Mouse (Mus musculus) kidney, postnatal 10 days (tissue): ENCODE data around the gene Man2b2.

ENCODE experiments used
- DNase-seq: peaks from one replicate; pipeline ENCODE4 v3.0.0; 2021; ENCODE audit warnings: mixed read lengths

The Man2b2 gene

DNA sequence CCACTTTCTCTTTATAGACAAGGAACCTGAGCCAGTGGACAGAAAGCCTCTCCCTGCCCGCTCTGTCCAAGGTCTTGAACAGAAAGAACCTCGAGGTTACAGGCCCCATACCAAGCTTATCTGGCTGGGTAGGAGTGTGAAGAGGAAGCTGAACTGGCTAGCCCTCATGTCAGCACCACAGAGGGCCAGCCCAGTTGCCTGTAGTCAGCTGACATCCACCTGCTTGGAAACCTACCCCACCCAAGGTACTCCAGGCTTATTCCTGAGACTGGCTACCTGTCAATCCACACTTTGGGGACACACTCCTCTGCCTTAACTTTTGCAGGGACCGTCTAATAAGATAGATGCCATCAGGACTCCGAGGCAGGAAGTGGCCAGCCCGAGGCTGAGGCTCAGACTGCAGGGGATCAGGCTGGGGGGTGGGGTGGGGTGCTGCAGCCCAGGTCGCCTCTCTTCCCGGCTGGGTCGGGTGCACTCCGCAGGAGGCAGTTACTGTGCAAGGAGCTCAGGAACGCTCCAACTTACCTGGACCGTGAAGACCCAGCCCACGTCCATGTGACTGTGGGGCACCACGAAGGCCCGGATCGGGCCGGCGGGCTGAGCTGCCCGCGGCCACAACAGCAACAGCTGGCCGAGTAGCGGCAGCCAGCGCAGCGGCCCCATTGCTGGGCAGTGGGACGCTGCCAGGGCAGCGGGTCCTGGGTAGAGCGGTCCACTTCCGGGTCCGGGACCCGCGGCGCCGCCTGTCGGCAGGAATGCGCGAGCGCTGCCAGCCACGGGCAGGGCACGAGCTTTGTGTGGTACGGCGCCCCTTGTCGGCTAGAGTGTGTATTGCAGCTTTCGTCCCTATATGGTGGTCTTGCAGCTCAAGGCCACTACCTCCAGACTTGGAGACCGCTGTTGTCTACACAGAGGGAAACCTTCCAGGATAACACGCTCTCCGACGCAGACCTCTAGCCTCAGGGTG, at the start of gene Man2b2:
Gene Man2b2 (minus strand): TSS at position 741 of the 967 bp plus-strand sequence.
- DNase-seq, result peak; percentile 95

- DNase-seq, result no peak
These were observed 48.3 kb upstream of the Man2b2 start for GRCm38 (mm10) chr5:36878801-36879200.

DNA sequence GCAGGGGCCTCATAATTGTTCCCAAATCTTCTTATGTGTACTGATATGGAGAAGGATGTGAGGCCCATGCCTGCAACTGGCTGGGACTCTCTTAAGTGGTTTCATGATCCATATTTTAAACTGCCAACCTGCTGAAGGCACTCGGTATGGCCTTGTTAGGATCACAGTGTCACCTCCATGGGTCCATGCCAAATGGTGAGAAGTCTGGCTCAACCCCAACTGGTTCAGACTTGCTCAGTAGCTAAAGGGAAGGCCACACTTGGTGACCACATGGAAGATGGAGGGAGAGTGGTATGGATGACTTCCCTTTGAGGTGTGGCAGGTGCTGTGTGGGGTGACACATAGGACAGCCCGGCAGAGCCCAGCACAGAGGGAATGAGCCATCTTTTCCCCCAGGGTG, 47.2 kb upstream of the Man2b2 start:
- no peak for DNase-seq

- DNase-seq, result no peak
These were observed 46.4 kb upstream of the Man2b2 start for GRCm38 (mm10) chr5:36876777-36877396.

DNA sequence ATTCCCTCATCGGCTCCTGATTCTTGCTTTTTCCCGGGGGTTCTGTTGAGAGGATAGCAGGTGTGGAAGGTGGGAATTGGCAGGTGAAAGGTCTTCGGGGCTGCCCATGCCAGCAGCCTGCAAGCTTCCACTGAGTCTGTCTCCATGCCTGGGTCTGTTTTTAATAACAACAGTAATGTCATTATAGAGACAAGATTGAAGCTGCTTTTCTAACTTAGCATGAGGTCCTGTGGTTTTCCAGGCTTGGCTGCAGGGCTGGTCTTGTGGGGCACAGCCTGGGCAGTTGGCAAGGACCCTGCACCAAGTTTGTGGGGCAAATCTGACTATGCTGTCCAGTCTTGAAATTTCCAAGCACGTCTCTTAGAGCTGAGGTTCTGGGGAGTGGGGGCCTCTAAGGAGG, 45.5 kb upstream of the Man2b2 start:
- DNase-seq, result no peak

- no peak for DNase-seq
These were observed 40.5 kb upstream of the Man2b2 start for GRCm38 (mm10) chr5:36870916-36871315.

DNA sequence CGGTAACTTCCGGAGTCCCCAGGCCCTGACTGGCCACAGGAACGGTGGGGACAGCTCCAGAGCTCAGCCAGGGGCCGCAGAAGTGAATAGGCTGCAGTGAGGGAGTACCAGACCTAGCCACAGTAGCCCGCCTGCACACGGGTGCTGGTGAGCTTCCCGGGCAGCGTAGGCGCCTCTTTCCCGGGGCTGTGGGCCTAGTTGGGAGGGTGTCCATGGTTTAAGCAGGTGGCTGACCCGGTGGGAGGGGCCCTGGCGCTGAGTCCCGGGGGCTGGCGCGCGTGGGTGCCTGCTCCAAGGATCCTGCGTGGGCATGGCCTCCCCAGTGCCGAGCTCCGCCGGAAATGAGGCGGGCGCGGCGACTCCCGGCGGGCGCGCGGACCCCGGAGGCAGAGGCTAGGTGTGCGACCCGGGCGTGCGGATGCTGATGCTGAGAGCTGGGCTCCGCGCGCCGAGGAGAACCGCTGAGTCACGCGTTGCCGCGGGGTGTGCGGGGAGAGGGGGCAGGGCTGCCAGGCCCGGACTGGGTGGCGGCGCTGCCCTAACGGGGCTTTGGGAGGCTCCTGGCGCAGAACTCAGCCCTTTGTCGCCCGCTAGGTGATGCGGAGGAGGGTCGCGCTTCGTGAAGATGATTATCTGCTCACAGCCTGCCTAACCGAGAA, 39.3 kb upstream of the Man2b2 start:
- DNase-seq, result no peak

GRCm38 (mm10) chr5:36869186-36869577, 38.7 kb upstream of the Man2b2 start:
- DNase-seq, result no peak

- DNase-seq, result no peak
These were observed 38.0 kb upstream of the Man2b2 start, which contains the start of gene Ppp2r2c for GRCm38 (mm10) chr5:36868266-36869090. Gene Ppp2r2c (plus strand): TSS chr5:36868513.

DNA sequence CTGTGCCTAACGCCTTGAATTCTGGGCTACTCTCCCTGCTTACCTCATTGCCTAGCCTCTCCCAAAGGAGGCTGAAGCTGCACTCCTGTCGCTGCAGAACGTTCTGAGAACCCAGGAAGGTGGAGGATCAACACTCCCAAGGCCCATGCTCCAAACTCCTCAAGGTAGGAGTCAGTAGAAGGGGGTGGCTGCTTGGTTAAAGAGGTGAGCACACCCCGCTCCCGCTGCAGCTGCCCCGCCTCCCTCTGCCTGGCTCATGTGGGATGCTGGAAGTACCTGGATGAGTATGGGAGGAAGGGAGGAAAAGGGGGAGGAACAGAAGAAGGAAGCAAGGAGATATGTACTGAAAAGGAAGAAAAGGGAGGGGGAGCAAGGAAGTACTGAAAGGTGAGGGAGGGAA, 37.1 kb upstream of the Man2b2 start:
- no peak for DNase-seq

DNA sequence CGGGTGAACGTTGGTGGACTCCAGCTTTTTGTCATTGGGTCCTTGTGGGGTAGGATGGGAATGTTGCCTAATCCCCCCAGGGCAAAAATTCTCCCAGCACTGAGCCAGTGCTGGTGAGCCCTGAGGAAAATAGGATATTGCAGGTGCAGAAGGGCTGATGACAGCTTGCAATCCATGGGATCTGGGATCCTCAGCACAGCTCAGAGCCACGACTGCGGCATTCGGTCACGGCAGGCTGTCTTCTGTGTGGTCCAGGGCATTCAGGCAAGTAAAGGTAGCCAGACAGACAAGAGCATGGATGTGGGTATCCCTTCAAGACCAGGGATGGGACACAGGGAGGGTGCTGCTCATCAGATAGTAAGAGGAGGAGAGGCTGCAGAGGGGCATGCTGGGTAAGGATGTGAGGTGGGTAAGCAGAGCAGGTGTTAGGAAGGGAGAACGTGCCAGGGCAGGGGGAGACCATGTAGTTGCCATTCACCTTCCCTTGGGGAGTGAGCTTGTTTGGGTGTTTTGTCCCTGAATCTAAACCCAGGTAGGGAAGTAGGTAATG, 36.3 kb upstream of the Man2b2 start:
- DNase-seq, result no peak

GRCm38 (mm10) chr5:36861084-36861483, 30.6 kb upstream of the Man2b2 start:
- no peak for DNase-seq

DNA sequence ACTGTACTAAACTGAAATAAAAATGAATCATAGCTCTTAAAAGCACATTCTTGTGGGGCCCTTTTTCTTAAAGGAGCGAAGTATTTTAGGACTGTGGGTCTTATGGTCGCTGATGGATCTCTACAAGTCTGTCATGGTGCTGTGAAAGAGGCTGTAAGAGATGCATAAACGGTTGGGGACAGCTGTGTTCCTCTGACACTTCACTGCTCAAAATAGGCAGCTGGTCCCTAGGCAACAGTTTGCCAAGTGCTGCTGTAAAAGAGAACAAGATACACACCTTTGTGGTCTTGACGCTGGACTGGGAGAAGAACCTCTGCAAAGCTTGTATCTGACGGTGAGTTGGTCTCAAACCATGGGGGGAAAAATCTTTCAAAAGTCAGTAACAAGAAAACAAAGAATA, 27.1 kb upstream of the Man2b2 start:
- no peak for DNase-seq

GRCm38 (mm10) chr5:36856529-36856928, 26.1 kb upstream of the Man2b2 start:
- DNase-seq, result no peak

- DNase-seq, result no peak
These were observed 24.7 kb upstream of the Man2b2 start for GRCm38 (mm10) chr5:36855180-36855579.

DNA sequence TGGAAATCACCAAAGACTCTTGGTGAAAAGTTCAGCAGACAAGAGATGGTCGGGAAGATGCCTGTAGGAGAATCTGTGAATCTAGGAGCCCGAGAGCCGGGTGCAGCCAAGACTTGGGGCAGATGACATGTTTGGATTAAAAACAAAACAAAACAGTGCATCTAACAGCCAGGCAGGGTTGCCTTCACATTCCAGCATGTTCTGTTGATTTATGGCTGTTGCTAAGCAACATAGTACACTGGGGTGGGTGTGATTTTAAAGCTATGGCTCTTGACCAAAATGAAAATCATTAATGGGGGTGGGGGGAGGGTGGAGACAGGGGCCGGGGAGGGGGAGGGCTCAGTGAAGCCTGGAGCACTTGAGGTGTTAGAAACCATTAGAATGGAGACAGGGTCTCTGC, 21.1 kb upstream of the Man2b2 start:
- no peak for DNase-seq

DNA sequence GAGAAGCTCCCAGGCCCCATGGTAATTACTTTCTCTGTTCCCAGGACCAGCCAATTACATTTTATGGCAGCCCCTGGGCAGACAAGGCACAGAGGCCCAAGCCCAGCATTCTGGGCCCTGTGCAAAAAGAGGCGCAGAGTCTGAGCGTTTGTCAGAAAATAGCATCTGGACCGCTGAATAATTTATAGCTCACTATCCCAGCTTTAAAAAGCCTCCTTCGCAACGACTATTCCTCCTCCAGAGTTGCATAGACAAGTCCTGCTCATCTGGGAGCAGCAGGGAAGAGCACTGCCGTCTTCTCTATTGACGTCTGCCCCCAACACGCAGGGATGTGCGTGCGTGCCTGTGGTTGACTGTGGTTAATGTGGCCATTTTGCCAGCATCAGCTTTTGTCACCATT, 14.0 kb upstream of the Man2b2 start:
- DNase-seq, result no peak

GRCm38 (mm10) chr5:36841701-36842100, 11.2 kb upstream of the Man2b2 start:
- DNase-seq, result no peak

DNA sequence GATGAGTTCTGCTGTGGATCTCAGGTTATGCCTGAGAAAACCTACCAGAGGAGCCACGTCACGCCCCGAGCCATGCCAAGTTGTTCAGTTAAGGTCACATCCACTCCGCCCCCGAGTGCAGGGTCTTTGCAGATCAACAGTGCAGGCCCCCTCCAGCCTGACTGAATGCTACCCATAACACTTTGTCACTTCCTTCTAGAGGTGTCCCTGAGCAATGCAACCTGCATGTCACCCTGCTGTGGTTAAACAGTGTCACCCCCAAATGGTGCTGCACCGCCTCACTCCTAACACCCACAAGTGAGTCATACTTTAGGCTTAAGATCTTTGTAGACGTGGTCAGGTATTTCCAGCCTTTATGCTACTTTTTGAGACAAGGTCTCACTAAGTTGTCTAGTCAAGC, 9.6 kb upstream of the Man2b2 start:
- DNase-seq, result no peak

DNA sequence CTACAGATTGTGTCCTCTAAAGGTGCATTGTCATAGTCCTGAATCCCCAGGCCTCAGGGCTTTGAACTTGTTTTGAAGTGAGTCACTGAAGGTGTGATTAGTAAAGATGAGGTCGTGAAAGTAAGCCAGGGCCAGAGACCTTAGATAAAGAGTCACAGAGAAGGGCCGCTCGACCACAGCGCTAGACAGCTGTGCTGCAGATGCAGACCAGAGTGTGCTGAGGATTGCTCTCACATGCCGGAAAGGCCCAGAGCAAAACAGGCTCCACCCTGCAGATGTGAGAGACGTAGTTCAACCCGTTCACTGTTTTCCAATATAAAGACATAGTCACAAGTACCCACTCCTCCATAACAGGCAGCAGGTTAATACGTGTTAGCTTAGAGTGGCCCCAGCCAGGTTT, 9.1 kb upstream of the Man2b2 start:
- no peak for DNase-seq

DNA sequence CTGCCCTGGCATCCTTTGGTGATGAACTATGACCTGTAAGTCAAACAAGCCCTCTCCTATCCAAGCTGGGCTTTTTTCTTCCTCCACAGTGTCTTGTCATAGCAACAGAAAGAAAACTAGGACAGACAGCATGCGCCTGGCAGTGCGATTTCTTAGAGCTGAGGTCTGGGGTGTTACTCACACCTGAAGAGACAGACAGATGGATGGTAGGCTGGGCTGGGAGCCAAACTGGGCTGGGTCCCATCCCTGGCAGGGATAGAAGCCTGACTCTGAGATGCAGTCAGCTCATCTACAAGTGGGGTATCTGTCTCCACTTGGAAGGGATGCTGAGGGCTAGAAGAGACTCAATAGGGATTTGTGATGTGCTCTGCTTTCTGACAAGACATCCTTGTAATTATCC, 8.6 kb upstream of the Man2b2 start:
- no peak for DNase-seq

DNA sequence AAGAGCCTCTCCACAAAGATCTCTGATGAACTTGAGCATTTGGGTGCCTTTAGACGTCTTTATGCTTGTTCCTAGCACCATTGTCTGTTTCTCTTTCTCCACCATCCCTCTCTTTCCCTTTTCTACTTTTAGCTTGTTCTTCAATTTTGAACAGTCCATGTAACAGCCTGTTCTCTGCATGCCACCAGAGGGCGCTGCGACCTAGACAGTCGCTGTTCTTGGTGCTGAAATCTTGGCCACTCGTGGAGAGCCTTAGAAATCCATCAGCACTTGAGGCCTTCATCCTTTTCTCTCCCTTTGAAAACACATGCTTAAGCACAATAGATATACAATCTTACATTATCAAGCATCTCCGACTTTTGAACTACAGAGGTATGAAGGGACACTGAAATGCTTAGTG, 5.5 kb upstream of the Man2b2 start:
- peak; percentile 83 for DNase-seq
